Mouse (Mus musculus) right cerebral cortex, postnatal 4 days (tissue): Measurements from ENCODE around the gene Msl1.
A peak's percentile ranks its signal among the peaks of the same experiment; 100 is the strongest.

Experiments
- DNase-seq: peaks from one replicate; pipeline ENCODE4 v3.0.0-alpha.2; 2022

The Msl1 gene

DNA sequence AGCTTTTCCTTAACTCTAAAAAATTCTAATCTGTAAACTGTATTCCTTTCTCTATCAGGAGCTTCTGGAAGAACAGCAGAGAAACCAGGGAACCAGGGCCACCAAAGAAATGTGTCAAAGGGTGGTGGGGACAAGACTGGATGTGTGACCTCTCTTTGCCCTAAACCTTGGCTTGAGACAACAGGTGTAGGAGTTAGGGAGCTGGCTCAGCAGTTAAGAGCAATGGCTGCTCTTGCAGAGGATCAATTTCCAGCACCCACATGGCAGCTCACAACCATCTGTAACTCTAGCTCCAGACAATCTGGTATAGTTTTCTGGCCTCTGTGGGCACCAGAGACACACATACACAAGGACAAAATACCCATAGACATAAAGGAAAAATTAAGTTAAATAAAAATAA, 17.4 kb upstream of the Msl1 start:
- DNase-seq: no peak

DNA sequence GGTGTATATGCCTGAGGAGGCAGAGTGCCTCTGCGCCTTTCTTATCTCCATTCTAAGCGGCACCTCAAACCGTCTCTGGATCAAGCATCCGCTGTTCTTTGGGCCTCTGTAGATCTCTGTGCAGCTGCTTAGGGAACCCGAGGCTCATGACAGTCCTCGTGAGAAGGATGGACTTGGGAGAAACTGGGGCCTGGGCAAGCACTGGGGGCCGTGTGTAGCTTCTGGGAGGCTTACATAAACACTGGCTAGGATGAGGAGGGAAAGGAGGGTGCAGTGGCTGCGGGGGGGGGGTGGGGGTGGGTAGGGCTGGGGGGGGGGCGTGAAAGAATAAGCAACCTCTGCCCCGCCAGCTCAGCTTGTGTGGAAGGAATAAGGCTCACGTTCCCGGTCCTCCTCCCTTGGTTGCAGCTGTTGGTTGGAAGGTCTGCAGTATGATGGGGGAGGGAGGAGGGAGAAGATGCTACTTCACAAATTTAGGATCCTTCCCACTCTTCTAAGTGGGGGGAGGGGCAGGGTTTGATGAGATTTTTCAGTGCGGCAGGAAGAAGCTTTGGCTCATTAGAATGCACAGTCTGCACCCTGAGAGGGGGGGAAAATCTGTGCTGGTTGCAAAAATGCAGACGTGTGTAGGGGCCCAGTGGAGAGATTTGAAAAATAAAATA, 13.3 kb upstream of the Msl1 start:
- DNase-seq: peak; percentile 64

DNA sequence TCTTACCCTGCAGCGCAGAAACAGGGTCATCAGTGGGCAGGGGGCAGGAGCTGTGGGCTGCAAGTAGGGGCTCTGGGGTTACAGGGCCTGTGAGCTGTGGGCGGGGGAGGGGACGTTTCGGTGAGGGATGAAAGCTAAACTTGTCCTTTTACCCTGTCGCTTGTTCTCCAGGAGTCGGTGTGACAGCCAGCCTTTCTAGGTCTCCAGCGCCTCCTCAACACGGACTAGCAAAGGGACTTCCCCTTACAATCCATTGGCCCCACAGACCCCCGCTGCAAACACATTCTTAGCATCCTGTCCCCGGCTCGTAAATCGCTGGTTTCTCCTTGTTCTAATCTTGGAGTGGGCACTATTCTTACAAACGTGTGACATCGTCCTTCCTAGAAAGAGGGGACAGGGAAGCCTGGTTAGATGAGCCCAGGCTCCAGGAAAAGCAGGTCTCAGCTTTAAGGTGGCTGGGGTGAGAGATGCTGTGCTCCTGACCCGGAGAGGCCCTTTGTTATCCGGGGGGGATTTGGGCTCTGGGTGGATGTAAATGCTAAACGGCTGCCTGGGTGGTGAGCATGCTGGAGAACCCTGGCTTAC, 12.6 kb upstream of the Msl1 start:
- DNase-seq: peak; percentile 52

DNA sequence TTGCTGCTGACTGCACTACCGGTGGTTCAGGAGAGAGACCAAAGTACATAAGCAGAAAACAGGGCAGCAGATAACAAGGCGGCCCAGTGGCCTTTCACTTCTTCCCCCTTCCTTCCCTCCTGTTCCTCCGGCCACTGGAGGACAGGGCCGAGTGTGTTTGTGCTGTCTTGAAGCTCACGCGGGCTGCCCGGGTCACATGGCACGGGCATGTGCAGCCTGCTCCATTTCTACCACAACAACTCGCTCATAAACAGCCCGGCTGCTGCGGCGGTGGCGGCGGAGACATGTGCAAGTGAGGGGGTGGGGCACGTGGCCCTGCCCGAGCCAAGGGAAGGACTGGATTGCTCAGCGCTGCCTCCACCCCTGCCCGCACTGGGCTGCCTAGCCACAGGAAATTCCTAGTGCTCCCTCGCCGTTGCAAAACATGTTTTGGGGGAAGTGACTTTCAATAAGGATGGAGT, 12.1 kb upstream of the Msl1 start:
- DNase-seq: peak; percentile 84

DNA sequence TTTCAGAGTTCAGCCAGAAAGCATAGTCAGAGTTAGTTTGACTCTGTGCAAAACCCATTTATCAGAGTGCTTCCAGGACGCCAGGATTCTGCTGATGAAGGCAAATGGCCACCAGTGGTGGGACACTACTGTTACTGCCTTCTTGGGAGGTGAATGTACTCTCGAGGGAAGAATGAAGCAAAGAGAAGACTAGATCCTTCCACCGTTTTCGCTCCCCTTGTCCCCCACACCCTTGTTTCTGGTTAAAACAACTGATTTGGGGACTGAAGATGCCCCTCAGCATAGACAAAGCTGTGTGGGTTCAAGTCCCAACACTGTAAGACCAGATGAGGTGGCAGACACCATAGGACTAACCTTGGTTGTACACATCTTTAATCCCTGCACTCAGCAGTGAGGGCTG, 11.2 kb upstream of the Msl1 start:
- no peak for DNase-seq

DNA sequence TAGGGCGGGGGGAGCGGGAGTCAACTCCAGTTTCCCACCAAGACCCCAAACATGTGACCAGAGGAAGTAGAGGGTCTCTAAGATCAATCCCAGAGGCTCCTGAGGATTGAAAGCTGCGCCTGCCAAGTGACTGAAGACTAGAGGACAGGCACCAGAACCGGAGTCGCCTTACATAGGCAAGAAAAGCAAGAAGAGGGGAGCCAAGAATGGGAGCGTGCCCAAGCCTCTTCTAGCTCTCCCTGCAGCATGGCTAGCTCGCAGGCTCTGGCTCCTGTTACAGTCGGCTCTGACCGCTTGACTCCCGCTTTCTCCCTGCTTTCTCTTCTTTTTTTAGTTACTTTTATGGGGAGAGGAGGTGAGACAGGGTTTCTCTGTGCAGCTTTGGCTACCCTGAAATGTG, 10.1 kb upstream of the Msl1 start:
- DNase-seq: peak; percentile 21

DNA sequence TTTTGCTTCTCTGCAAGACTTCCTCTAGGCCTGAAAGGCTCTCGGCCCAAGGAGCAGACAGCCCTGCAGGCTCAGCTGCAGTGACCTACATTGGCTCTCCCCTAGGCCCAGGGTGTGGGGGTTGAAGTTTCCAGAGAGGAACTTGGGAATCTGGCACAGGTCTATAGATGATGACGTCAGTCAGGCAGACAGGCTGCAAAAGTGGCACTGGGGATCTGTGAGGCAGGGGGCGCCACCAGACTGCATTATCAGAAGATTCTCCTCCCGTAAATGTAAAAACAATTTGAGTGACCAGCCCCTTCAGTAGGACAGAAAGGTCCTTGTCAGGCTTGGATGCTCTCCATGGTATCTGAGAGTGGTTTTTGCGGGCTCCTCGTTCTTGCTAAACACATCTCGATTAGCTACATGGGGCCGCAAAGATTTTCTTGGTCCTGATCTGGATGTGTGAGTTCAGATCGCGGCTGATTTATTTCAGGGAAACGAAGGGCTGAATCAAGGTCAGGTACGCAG, 9.5 kb upstream of the Msl1 start:
- DNase-seq: peak; percentile 83

DNA sequence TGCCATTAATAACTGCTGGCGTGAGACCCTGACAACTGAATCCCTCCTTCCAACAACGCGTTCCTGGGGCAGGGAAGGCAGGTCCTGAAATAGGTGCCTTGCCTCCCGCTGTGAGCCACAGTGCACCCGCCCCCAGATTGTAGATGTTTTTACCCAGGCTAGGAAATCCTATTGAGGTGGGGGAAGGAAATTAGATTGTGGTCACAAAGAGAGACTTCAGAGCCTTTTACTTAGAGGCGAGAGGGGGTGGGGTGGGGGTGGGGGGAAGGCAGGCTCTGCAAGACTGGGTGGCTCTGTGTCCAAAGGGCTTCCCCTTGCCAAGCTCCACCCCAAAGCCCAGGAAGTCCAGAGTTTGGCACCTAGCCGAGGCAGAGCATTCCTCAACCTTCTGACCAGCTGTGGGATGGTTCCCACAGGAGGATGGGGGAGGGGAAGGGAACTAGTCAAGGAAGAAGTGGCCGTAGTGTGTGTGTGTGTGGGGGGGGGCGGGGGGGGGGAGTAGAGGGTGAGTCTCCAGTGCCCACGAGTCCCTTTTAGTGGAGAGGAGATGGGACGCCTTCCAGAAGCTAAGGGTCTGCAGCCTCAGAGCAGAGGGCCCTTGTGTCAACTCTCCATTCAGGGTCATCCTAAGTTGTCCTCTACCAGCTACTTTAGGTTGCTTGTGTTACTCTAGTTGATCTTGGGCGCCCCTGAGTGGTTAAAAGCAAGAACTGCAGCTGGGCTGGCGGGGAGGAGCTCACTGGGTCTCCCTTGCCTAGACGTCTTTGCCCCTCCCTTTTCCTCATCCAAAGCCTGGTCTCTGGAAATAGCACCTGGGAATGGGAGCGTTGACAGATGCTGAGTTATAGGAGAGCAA, 8.7 kb upstream of the Msl1 start:
- DNase-seq: peak; percentile 89

DNA sequence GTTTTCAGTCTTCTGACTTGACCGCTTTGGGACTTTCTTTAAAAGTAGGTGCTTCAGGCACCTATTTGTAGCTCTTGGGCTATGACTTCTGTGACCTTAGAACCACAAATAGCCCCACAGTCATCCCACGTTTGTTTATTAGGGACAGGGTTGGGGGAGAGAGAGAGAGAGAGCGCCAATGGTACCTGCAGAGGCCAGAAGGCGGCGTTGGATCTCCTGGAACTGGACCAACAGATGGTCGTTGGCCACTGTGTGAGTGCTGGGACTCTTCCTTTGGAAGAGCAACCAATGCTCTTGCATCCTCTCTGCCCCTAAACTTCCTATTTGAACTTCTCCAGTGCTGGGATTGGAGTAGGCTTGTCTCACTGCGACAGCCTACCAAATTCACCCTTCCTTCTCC, 8.1 kb upstream of the Msl1 start:
- DNase-seq: no peak

DNA sequence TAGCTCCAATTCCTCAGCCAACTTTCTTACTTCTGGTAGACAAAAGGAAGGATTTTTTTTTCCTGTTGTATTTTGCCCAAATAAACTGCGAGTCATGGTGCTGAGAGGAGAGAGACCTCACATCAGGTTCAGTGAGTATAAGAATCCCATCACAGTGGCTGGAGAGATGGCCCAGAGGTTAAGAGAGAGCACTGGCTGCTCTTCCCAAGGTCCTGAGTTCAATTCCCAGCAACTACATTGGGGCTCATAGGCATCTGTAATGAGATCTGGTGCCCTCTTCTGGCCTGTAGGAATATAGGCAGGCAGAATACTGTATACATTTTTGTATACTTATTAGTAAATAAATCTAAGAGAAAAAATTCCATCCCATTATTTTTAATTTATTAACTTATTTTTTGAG, 7.6 kb upstream of the Msl1 start:
- no peak for DNase-seq

DNA sequence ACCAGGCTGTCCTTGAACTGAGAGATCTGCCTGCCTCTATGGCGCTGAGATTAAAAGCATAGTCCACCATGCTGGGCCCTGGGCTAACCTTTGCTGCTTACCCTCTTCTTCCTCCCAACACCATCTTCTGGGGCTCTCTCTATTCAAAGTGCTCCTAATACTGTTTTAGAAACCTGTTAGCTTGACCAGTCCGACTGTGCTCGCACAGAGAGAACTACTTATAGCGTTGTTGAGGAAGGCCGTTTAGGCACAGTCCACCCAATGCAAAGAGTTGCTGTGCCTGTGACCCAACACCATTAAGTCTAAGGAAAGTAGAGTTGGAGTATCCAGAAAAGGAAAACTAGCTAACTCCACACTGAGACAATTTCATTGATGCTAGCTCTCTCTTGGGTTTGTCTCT, 7.2 kb upstream of the Msl1 start:
- DNase-seq: no peak

DNA sequence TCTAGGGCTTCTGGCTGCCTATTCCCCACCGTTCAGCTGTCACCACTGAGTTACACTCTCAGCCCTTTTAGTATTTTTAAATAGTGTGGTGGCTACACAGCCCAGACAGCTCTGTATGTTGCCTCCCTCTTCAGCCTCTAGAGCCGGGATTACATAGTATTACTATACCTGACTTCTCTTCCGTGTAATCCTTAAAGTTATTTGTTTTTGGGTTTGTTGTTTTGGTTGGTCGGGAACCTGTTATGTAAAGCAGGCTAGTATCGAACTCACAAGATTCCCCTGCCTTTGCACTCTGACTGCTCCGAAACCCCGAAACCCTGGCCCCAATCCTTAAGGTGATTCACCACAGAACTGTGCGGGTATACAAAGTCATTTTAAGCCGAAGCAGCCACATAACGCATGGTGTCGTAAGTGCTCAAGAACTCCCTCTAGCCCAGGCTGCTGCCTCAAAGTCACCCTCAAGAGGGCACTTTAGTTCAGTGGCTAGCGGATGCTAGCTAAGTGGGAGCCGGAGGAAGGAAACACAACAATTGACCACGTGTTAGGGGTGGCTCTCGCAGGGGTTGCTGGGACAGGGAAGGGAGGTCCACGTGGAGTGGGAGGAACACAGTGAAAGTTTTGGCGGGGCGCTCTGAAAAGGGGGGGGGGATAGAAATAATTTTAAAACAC, 6.6 kb upstream of the Msl1 start:
- DNase-seq: peak; percentile 72

DNA sequence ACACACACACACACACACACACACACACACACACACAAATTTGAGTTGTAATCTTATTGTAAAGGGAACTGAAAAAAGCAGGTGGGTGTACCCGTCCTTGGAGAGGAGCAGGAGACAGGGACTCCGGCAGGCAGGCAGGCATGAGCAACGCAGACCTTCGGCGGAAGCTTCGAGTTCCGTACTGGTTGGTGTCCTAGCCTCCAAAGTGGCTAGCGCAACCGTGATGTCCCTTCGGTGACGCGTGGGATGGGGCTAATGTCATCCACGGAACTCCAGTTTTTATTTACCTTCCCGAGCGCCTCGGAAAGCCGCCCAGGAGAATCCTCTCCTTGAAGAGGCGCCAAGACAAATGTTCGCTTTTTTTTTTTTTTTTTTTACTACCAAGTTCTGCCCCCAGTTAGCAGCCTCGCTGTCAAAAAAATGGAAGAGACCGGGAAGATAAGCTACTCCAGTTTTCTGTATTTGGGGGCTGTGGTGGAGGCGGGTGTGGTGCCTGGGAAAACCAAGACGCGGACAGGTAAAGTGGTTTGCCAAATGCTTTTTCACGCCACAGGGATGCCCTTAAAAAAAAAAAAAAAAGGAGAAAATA, 6.0 kb upstream of the Msl1 start:
- peak; percentile 23 for DNase-seq

DNA sequence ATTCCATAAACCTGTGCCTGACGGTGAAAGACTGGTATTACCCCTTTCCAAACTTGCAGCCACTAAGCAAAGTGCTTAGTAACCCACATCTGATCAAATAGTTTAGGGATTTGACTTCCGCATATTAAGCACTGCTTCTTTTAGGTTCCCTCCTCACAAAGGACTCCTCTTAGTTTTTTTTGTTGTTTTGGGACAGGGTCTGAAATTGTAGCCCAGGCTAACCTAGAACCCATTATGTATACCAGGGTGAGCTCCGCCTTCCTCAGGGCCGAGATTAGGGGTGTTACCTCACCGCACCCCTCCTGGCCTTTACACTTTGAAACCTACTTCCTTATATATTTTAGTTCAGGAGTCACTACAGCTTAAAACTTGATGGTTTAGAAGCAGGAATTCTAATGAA, 5.5 kb upstream of the Msl1 start:
- DNase-seq: no peak

DNA sequence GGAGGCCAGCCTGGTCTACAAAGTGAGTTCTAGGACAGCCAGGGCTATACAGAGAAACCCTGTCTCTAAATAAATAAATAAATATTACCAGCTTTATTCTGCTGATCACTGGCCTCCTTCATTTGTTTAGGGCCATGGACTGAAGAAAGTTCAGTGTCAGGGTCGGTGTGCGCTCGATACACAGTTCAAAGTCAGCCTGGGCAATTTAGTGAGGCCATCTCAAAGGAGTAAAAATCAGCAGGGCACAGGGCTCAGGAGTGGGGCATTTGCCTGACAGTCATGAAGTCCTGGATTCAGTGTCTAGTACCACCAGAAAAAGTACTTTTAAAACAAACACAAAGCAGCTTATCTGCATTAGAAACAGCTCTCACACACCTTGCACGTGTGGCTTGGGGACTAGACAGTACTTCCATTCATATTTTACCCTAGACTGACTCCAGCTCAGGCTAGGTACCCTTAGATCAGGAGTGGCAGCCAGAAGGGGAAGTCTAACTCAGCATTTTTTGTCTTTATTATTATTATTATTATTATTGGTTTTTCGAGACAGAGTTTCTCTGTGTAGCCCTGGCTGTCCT, 4.6 kb upstream of the Msl1 start:
- no peak for DNase-seq

DNA sequence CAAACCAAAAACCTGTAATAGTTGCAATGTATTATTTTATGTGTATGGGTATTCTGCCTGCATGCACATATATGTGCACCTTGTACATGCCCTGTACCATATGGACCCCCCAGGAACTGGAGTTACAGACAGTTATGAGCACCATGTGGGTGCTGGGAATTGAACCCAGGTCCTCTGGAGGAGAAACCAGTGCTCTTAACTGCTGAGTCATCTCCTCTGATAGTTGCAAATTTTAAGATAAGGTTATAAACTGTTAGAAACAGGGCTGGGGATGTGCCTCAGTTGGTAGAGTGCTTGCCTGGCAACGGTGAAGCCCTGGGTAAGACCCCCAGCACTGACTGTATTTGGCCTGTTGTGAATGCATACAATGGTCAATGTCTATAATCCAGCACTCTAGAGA, 3.9 kb upstream of the Msl1 start:
- DNase-seq: no peak

DNA sequence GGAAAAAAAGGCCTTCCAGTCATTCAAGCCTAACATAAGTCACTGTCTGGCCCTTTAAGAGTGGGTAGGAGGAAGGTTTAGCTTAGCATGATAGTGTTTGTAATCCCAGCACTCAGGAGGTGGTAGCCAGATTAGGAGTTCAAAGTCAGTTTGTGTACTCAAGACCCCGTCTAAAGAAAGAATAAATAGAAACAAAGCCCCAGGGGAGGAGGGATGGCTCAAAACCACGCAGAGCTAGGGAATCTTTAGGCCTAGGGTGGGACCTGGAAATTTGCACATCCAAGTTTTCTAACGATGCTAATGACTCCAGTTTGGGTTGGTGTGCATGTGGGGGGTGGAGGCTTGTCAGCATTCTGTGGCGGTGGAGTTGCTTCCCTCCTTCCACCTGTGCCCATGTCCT, 3.2 kb upstream of the Msl1 start:
- no peak for DNase-seq

DNA sequence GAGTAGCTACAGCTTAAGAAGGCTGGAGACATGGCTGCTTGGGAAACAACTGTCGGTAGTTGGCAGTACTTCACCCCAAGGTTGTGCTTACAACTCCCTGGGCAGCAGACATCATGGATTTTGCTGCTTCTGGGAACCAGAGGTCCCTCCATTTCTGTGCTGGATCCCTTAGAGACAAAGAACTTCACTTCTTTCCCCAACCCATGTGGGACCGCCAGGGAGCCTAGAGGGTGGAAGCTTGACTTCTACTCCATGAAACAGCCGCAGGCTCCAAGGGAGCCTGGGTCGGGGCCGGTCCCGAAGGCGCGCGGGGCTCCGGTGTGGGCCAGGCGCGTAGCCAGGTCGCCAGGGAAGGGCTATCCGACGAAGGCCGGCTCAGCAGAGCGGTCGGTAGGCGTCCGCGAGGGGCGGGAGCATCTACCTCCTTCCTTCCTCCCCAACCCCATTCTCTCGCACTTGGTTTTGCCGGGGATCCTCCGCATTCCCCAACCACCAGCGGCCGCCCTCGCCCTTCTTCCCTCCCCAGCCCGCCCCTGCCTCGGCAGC, 774 bp upstream of the Msl1 start:
- no peak for DNase-seq

DNA sequence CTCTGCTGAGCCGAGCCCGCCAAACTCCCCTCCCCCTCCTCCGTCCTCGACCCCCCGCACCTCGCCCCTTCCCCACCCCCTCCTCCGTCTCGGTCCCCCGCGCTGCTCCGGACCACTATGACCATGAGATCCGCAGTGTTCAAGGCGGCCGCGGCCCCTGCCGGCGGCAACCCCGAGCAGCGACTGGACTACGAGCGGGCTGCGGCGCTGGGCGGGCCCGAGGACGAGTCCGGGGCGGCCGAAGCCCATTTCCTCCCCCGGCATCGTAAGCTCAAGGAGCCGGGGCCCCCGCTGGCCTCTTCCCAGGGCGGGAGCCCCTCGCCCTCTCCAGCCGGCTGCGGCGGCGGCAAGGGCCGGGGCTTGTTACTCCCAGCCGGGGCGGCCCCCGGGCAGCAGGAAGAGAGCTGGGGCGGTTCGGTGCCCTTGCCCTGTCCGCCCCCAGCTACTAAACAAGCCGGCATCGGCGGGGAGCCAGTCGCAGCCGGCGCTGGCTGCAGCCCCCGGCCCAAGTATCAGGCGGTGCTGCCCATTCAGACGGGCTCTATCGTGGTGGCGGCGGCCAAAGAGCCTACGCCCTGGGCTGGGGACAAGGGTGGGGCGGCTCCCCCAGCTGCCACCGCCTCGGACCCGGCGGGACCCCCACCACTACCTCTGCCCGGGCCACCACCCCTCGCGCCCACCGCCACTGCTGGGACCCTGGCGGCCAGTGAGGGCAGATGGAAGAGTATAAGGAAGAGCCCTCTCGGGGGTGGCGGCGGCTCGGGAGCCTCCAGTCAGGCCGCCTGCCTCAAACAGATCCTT, 598 bp downstream of the Msl1 start:
- DNase-seq: peak; percentile 50

DNA sequence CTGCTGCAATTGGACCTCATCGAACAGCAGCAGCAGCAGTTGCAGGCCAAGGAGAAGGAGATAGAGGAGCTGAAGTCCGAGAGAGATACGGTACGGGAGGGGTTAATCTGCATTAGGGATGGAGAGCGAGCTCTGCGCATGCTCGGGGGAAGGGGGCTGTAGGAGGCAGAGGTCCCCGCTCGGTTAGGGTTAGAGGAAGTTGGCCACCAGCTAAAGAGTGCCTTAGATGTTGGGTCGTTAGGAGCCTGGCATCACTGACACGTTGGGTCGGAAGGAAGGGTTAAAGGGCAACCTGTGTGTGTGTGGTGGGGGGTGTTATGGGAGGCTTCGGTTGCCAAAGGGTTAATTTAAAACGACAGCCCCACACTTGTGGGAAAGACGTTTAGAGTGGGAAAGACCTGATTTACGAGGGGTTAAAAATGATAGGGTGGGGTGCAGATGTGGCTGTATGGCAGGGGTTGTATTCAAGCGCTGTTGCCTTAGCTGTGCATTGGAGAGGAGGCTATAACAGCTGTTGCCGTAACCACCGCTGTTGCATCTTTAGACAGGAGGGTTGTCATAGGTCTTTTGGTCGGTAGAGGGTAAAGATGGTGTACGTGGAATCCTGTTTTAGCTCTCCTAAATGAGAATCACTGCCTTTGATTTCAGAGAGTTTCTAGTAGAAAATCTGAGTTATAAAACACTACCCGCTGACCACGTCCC, 1.4 kb downstream of the Msl1 start:
- DNase-seq: peak; percentile 83

DNA sequence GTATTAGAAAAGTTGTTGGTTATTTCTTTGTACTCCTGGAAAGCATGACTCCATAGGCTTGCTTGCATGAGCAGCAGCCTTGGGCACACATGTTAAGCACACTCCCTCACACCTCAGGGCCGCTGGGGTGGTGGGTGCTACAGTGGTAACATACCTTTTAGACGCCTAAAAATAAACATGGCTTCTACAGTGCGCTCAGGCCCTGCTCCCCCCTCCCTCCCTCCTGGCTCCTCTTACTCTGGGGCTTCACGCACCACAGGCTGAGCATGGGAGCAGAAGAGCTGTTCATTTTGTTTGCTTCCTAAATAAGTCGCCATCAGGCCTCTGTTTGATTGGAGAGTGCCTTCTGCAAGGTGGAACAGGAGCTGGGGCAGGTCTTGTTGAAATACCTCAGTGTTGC, 2.0 kb downstream of the Msl1 start:
- no peak for DNase-seq
